Mouse (Mus musculus): ENCODE measurements around the gene Lmtk2.

DNA sequence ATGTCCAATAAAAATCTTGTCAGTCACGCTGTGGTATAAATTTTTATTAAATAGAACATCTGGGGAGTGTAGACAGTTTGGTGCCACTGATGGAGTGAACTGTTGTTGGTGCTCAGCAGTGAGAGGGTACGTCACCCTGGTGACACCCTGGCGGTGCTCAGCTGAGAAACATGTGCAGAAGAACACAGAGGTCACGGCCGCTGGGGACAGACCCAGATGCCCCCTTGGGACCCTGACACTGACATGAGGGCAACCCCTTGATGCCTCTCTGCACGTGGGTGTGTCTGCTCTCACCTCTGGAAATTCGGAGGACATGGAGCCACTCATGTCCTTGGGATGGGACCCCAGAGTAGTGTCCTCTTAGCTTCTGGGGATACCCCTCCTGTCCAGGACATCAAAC lies 94.2 kb downstream of the Lmtk2 start:
- TF ChIP-seq CTCF (IDR thresholded peaks at IDR 0.05; ENCODE audit: low read depth, low read length) = no peak
- no peak for TF ChIP-seq POLR2A (IDR thresholded peaks at IDR 0.05; ENCODE audit: extremely low read depth, insufficient read depth, low read length)
